Mouse (Mus musculus): Measurements from ENCODE around the gene Nsmce4a.

Gene Nsmce4a

GRCm38 (mm10) chr7:130590845-130591437 is 18.0 kb upstream of the Nsmce4a start:
- CTCF ChIA-PET = interaction anchor here in 3 of 4 experiments (0.6 to 2.4 kb wide), 5 partner anchors 13 to 179 kb away, joined by 3 to 14 read pairs (median 5); no protein-coding TSS in a partner anchor
- POLR2A ChIA-PET = interaction anchor here (0.7 to 2.8 kb wide), 35 partner anchors 9 to 274 kb away, joined by 3 to 28 read pairs (median 5); partner anchors contain the start of genes Plekha1 (in 1 of the 4) and Tacc2 (in 1 of the 4)

- ChIA-PET POLR2A (interaction anchor here (0.6 to 2.8 kb wide), 42 partner anchors 8 to 275 kb away, joined by 3 to 28 read pairs (median 4); partner anchors contain the start of genes Plekha1 (in 1 of the 4) and Tacc2 (in 1 of the 4)), CTCF (interaction anchor here in 3 of 4 experiments (0.6 to 2.4 kb wide), 7 partner anchors 14 to 179 kb away, joined by 3 to 14 read pairs (median 3); no protein-coding TSS in a partner anchor)
Observed at GRCm38 (mm10) chr7:130590081-130590828, 17.3 kb upstream of the Nsmce4a start.

GRCm38 (mm10) chr7:130586521-130587072 is 13.7 kb upstream of the Nsmce4a start:
- ChIA-PET CTCF (no interaction called here), POLR2A (interaction anchor here in 1 of 4 experiments (0.8 kb wide), 1 partner anchor 211 kb away, joined by 3 read pairs; no protein-coding TSS in a partner anchor)

GRCm38 (mm10) chr7:130578607-130579006 is 5.7 kb upstream of the Nsmce4a start:
- CTCF ChIA-PET = no interaction called here

GRCm38 (mm10) chr7:130578066-130578465 is 5.1 kb upstream of the Nsmce4a start:
- ChIA-PET CTCF (no interaction called here), POLR2A (interaction anchor here in 3 of 4 experiments (0.6 to 3.7 kb wide), 11 partner anchors 10 to 326 kb away, joined by 3 to 12 read pairs (median 3); no protein-coding TSS in a partner anchor)

More at GRCm38 (mm10) chr7:130578607-130579006, 5.7 kb upstream of the Nsmce4a start:
- POLR2A ChIA-PET = interaction anchor here in 2 of 4 experiments (0.6 to 2.2 kb wide), 5 partner anchors 12 to 327 kb away, joined by 3 to 5 read pairs (median 3); no protein-coding TSS in a partner anchor

GRCm38 (mm10) chr7:130577388-130578003 is 4.6 kb upstream of the Nsmce4a start, which contains the start of gene Tacc2:
Tacc2 (plus strand) TSS chr7:130577438.
- ChIA-PET POLR2A (interaction anchor here in 2 of 4 experiments (0.6 to 3.7 kb wide), 13 partner anchors 10 to 326 kb away, joined by 3 to 12 read pairs (median 3); no protein-coding TSS in a partner anchor), CTCF (no interaction called here)

GRCm38 (mm10) chr7:130576981-130577380 is 4.1 kb upstream of the Nsmce4a start:
- POLR2A ChIA-PET = interaction anchor here in 3 of 4 experiments (0.5 to 3.7 kb wide), 11 partner anchors 11 to 139 kb away, joined by 3 to 12 read pairs (median 4); no protein-coding TSS in a partner anchor

GRCm38 (mm10) chr7:130574211-130574991 is 1.5 kb upstream of the Nsmce4a start:
- ChIA-PET POLR2A (interaction anchor here (0.5 to 4.2 kb wide), 44 partner anchors 9 to 286 kb away, joined by 3 to 30 read pairs (median 4); partner anchors contain the start of gene Ate1 (in 1 of the 4)), CTCF (interaction anchor here in 1 of 4 experiments (0.9 to 1.3 kb wide), 2 partner anchors 27 to 41 kb away, joined by 3 to 5 read pairs; no protein-coding TSS in a partner anchor)

More at GRCm38 (mm10) chr7:130576981-130577380, 4.1 kb upstream of the Nsmce4a start:
- CTCF ChIA-PET = no interaction called here

GRCm38 (mm10) chr7:130573746-130574145 is 828 bp upstream of the Nsmce4a start:
- CTCF ChIA-PET = interaction anchor here in 1 of 4 experiments (0.9 kb wide), 1 partner anchor 27 kb away, joined by 3 read pairs; no protein-coding TSS in a partner anchor

GRCm38 (mm10) chr7:130570472-130570871 is 2.4 kb downstream of the Nsmce4a start:
- CTCF ChIA-PET = no interaction called here
- POLR2A ChIA-PET = interaction anchor here in 1 of 4 experiments (1.2 to 1.6 kb wide), 2 partner anchors 24 to 37 kb away, joined by 4 to 7 read pairs; no protein-coding TSS in a partner anchor

More at GRCm38 (mm10) chr7:130573746-130574145, 828 bp upstream of the Nsmce4a start:
- POLR2A ChIA-PET = interaction anchor here (0.7 to 4.2 kb wide), 28 partner anchors 9 to 287 kb away, joined by 3 to 30 read pairs (median 5); no protein-coding TSS in a partner anchor

GRCm38 (mm10) chr7:130568783-130569436 is 4.0 kb downstream of the Nsmce4a start:
- POLR2A ChIA-PET = interaction anchor here in 2 of 4 experiments (1.0 to 2.1 kb wide), 4 partner anchors 21 to 36 kb away, joined by 3 to 6 read pairs (median 4); no protein-coding TSS in a partner anchor
- CTCF ChIA-PET = interaction anchor here in 1 of 4 experiments (0.6 kb wide), 1 partner anchor 1899 kb away, joined by 3 read pairs; no protein-coding TSS in a partner anchor

- POLR2A ChIA-PET = interaction anchor here in 3 of 4 experiments (1.1 to 2.0 kb wide), 4 partner anchors 12 to 18 kb away, joined by 3 to 8 read pairs (median 4); partner anchors contain the start of gene Tacc2 (in 1 of the 3)
- CTCF ChIA-PET = interaction anchor here in 1 of 4 experiments (1.9 kb wide), 1 partner anchor 41 kb away, joined by 4 read pairs; no protein-coding TSS in a partner anchor
Observed at GRCm38 (mm10) chr7:130564596-130564995, 8.3 kb downstream of the Nsmce4a start.

- POLR2A ChIA-PET = interaction anchor here in 3 of 4 experiments (0.6 to 1.3 kb wide), 6 partner anchors 11 to 81 kb away, joined by 3 to 4 read pairs (median 4); partner anchors contain the start of gene Tacc2 (in 1 of the 3)
- CTCF ChIA-PET = interaction anchor here in 1 of 4 experiments (1.9 kb wide), 1 partner anchor 41 kb away, joined by 4 read pairs; no protein-coding TSS in a partner anchor
Observed at GRCm38 (mm10) chr7:130563880-130564279, 9.0 kb downstream of the Nsmce4a start.

GRCm38 (mm10) chr7:130563276-130563675 is 9.6 kb downstream of the Nsmce4a start:
- ChIA-PET POLR2A (interaction anchor here in 3 of 4 experiments (0.6 to 1.3 kb wide), 6 partner anchors 11 to 82 kb away, joined by 3 to 4 read pairs (median 4); partner anchors contain the start of gene Tacc2 (in 1 of the 3)), CTCF (interaction anchor here in 1 of 4 experiments (1.9 kb wide), 1 partner anchor 42 kb away, joined by 4 read pairs; no protein-coding TSS in a partner anchor)

GRCm38 (mm10) chr7:130560933-130561332 is 12.0 kb downstream of the Nsmce4a start:
- ChIA-PET POLR2A (interaction anchor here in 1 of 4 experiments (0.5 kb wide), 1 partner anchor 152 kb away, joined by 3 read pairs; no protein-coding TSS in a partner anchor), CTCF (interaction anchor here in 1 of 4 experiments (0.6 kb wide), 2 partner anchors 27 to 46 kb away, joined by 4 to 5 read pairs; no protein-coding TSS in a partner anchor)

GRCm38 (mm10) chr7:130558592-130558991 is 14.3 kb downstream of the Nsmce4a start:
- ChIA-PET CTCF (interaction anchor here in 2 of 4 experiments (0.5 kb wide), 2 partner anchors 25 to 80 kb away, joined by 3 read pairs; no protein-coding TSS in a partner anchor), POLR2A (interaction anchor here in 2 of 4 experiments (0.6 to 0.9 kb wide), 2 partner anchors 12 to 352 kb away, joined by 3 read pairs; no protein-coding TSS in a partner anchor)
